Mouse (Mus musculus) MEL (cell line): ENCODE data around the gene Sephs2. TPM values are rescaled to one million over a fixed set of nuclear protein-coding genes. Genes with fewer than 3 reads are reported as not detected.

ENCODE experiments used
- DNase-seq: peaks from one replicate; pipeline ENCODE4 v3.0.0; 2011; ENCODE audit warnings: low read depth, low spot score
- H3K27ac ChIP-seq: 2 replicates; pipeline ENCODE4 v1.5.1; 2012; ENCODE audit warnings: low read depth, mild to moderate bottlenecking, control low read depth, low read length, moderate library complexity; ENCODE audit not compliant: control insufficient read depth
- H3K27me3 ChIP-seq, 2 experiments: fragments of 150-350 bp in 1 of 2; sonication (generic) in 1 of 2; 2 replicates each; pipeline ENCODE4 v1.6.1; 2012; ENCODE audit warnings: low read length in 2 of 2, mild to moderate bottlenecking in 2 of 2, improper control_type of control experiment in 1 of 2, moderate library complexity in 1 of 2; ENCODE audit not compliant: insufficient read depth in 2 of 2, control insufficient read depth in 1 of 2
- H3K36me3 ChIP-seq, 2 experiments: 2 replicates each; pipeline ENCODE4 v1.6.1; 2012 to 2014; ENCODE audit warnings: low read length in 2 of 2, improper control_type of control experiment in 1 of 2, inconsistent platforms in 1 of 2, mild to moderate bottlenecking in 1 of 2; ENCODE audit not compliant: insufficient read depth in 2 of 2, control insufficient read depth in 1 of 2
- H3K4me1 ChIP-seq, 2 experiments: fragments of 150-350 bp in 1 of 2; sonication (generic) in 1 of 2; 2 replicates each; pipeline ENCODE4 v1.6.1; 2012; ENCODE audit warnings: low read length in 2 of 2, improper control_type of control experiment in 1 of 2, mild to moderate bottlenecking in 1 of 2; ENCODE audit not compliant: insufficient read depth in 2 of 2, control insufficient read depth in 1 of 2
- H3K4me3 ChIP-seq, 2 experiments: fragments of 150-350 bp in 1 of 2; sonication (generic) in 1 of 2; 2 replicates each; pipeline ENCODE4 v1.5.1; 2012; ENCODE audit warnings: low read depth in 2 of 2, low read length in 2 of 2, mild to moderate bottlenecking in 2 of 2, moderate library complexity in 2 of 2, control low read depth in 1 of 2, improper control_type of control experiment in 1 of 2; ENCODE audit not compliant: control insufficient read depth in 1 of 2, insufficient read depth in 1 of 2
- H3K79me2 ChIP-seq: 2 replicates; pipeline ENCODE4 v1.6.1; 2012; ENCODE audit warnings: mild to moderate bottlenecking, low read length, moderate library complexity; ENCODE audit not compliant: control insufficient read depth, poor library complexity, insufficient read depth
- H3K9ac ChIP-seq: 2 replicates; pipeline ENCODE4 v1.6.1; 2012; ENCODE audit warnings: low read depth, mild to moderate bottlenecking, control low read depth, low read length, moderate library complexity; ENCODE audit not compliant: control insufficient read depth, poor library complexity, severe bottlenecking
- H3K9me3 ChIP-seq: fragments of 150-350 bp; sonication (generic); replicated peaks from 2 replicates; pipeline ENCODE4 v1.6.1; 2012; ENCODE audit warnings: mild to moderate bottlenecking, low read length, improper control_type of control experiment, moderate library complexity; ENCODE audit not compliant: insufficient read depth
- BHLHE40 ChIP-seq: IDR thresholded peaks from 2 replicates; pipeline ENCODE4 v1.6.1; 2012; ENCODE audit warnings: low read depth, mild to moderate bottlenecking, inconsistent platforms, low read length, improper control_type of control experiment, borderline replicate concordance
- CHD1 ChIP-seq: IDR thresholded peaks from 2 replicates; pipeline ENCODE4 v1.6.1; 2012; ENCODE audit warnings: low read depth, mild to moderate bottlenecking, inconsistent platforms, low read length, improper control_type of control experiment
- CTCF ChIP-seq, 3 experiments: IDR thresholded peaks in 2 of 3; conservative IDR thresholded peaks in 1 of 3; 2 replicates each; pipeline ENCODE4 v1.5.1; 2011 to 2012; ENCODE audit warnings: low read length in 3 of 3, low read depth in 2 of 3, mild to moderate bottlenecking in 2 of 3, improper control_type of control experiment in 1 of 3, inconsistent platforms in 1 of 3, mixed read lengths in 1 of 3, moderate library complexity in 1 of 3; ENCODE audit not compliant: control insufficient read depth in 1 of 3, insufficient read depth in 1 of 3, poor library complexity in 1 of 3, severe bottlenecking in 1 of 3
- E2F4 ChIP-seq: IDR thresholded peaks from 2 replicates; pipeline ENCODE4 v1.6.1; 2011; ENCODE audit warnings: low read depth, low read length, improper control_type of control experiment, borderline replicate concordance
- GABPA ChIP-seq: IDR thresholded peaks from 2 replicates; pipeline ENCODE4 v1.6.1; 2012; ENCODE audit warnings: low read depth, mild to moderate bottlenecking, inconsistent platforms, low read length, improper control_type of control experiment, moderate library complexity
- HCFC1 ChIP-seq: IDR thresholded peaks from 2 replicates; pipeline ENCODE4 v1.6.1; 2012; ENCODE audit warnings: low read depth, mild to moderate bottlenecking, inconsistent platforms, low read length, improper control_type of control experiment, moderate library complexity
- JUND ChIP-seq: IDR thresholded peaks from 2 replicates; pipeline ENCODE4 v1.6.1; 2011; ENCODE audit warnings: low read depth, mild to moderate bottlenecking, improper control_type of control experiment, low read length
- KAT2A ChIP-seq: conservative IDR thresholded peaks from 2 replicates; pipeline ENCODE4 v1.6.1; 2012; ENCODE audit warnings: low read depth, low read length, improper control_type of control experiment, inconsistent platforms
- MAFK ChIP-seq: IDR thresholded peaks from 2 replicates; pipeline ENCODE4 v1.6.1; 2011; ENCODE audit warnings: low read depth, mild to moderate bottlenecking, low read length, improper control_type of control experiment, borderline replicate concordance
- MAZ ChIP-seq: IDR thresholded peaks from 2 replicates; pipeline ENCODE4 v1.6.1; 2012; ENCODE audit warnings: low read depth, mild to moderate bottlenecking, inconsistent platforms, low read length, improper control_type of control experiment
- MXI1 ChIP-seq: IDR thresholded peaks from 2 replicates; pipeline ENCODE4 v1.6.1; 2011; ENCODE audit warnings: mild to moderate bottlenecking, low read depth, low read length, improper control_type of control experiment
- MYC ChIP-seq: IDR thresholded peaks from 2 replicates; pipeline ENCODE4 v1.6.1; 2011; ENCODE audit warnings: low read depth, mild to moderate bottlenecking, low read length, improper control_type of control experiment, moderate library complexity
- NELFE ChIP-seq: IDR thresholded peaks from 2 replicates; pipeline ENCODE4 v1.6.1; 2011; ENCODE audit warnings: low read depth, low read length, improper control_type of control experiment
- NRF1 ChIP-seq: IDR thresholded peaks from 2 replicates; pipeline ENCODE4 v1.6.1; 2014; ENCODE audit warnings: low read depth, mild to moderate bottlenecking, inconsistent platforms, low read length, improper control_type of control experiment, moderate library complexity; ENCODE audit not compliant: poor library complexity, insufficient read depth, severe bottlenecking
- RAD21 ChIP-seq: IDR thresholded peaks from 2 replicates; pipeline ENCODE4 v1.6.1; 2011; ENCODE audit warnings: mild to moderate bottlenecking, low read depth, low read length, improper control_type of control experiment
- RCOR1 ChIP-seq: IDR thresholded peaks from 2 replicates; pipeline ENCODE4 v1.6.1; 2012; ENCODE audit warnings: low read depth, mild to moderate bottlenecking, inconsistent platforms, low read length, improper control_type of control experiment
- SMC3 ChIP-seq: IDR thresholded peaks from 2 replicates; pipeline ENCODE4 v1.6.1; 2011; ENCODE audit warnings: low read depth, low read length, improper control_type of control experiment
- UBTF ChIP-seq: IDR thresholded peaks from 2 replicates; pipeline ENCODE4 v1.6.1; 2012; ENCODE audit warnings: low read depth, mild to moderate bottlenecking, inconsistent platforms, low read length, improper control_type of control experiment, moderate library complexity, borderline replicate concordance; ENCODE audit not compliant: insufficient read depth
- USF2 ChIP-seq, 2 experiments: IDR thresholded peaks; 2 replicates each; pipeline ENCODE4 v1.6.1; 2011 to 2012; ENCODE audit warnings: improper control_type of control experiment in 2 of 2, low read length in 2 of 2, borderline replicate concordance in 1 of 2, inconsistent platforms in 1 of 2, low read depth in 1 of 2, mild to moderate bottlenecking in 1 of 2; ENCODE audit not compliant: insufficient read depth in 1 of 2
- ZNF384 ChIP-seq: IDR thresholded peaks from 2 replicates; pipeline ENCODE4 v1.6.1; 2012; ENCODE audit warnings: low read depth, mild to moderate bottlenecking, inconsistent platforms, low read length, improper control_type of control experiment
- polyA plus RNA-seq, 2 experiments: library from polyadenylated mRNA; stranded (reverse) in 1 of 2; unstranded in 1 of 2; fragments of >175 nt in 1 of 2; fragments of >200 nt in 1 of 2; gene quantifications; 2 replicates each; pipeline versions ENCODE4 v1.2.1 to v1.2.4; 2012; ENCODE audit warnings: low replicate concordance in 2 of 2, low read depth in 1 of 2; ENCODE audit not compliant: insufficient read length in 2 of 2, insufficient read depth in 1 of 2, missing spikeins in 1 of 2
- total RNA-seq: library from RNA; depleted of rRNA; stranded (reverse); fragments of 300-350 nt; gene quantifications from 2 replicates; pipeline ENCODE4 v1.2.3, GENCODE M21; 2012

Gene Sephs2
- total and polyA plus RNA-seq, 3 experiments, result 109 to 182 TPM; not detected in 1

GRCm38 (mm10) chr7:127273925-127274789, at the start of gene Sephs2 (continued):
- TF ChIP-seq UBTF, result no peak
- TF ChIP-seq MYC, result peak; percentile 98
- TF ChIP-seq GABPA, result no peak
- no peak for TF ChIP-seq MAZ
- peak; percentile 84 for TF ChIP-seq HCFC1

GRCm38 (mm10) chr7:127322085-127322484, 48.2 kb upstream of the Sephs2 start:
- Histone ChIP-seq H3K27me3 (no peaks in the 10 kb centered on the region), H3K79me2 (no peaks in the 10 kb centered on the region), H3K36me3 (no peaks in the 10 kb centered on the region), H3K4me3 (no peak overlapping the region), H3K4me1 (no peaks in the 10 kb centered on the region), H3K27ac (no peak overlapping the region), H3K9me3 (no peaks in the 10 kb centered on the region), H3K9ac (no peak overlapping the region)
- no peak for TF ChIP-seq UBTF
- no peak for TF ChIP-seq BHLHE40
- TF ChIP-seq CTCF (IDR thresholded peaks at IDR 0.05 in 2 of 3, conservative IDR thresholded peaks at IDR 0.05 in 1 of 3; ENCODE audit: control insufficient read depth in 1 of 3, insufficient read depth in 1 of 3, low read depth in 2 of 3, low read length in 3 of 3, poor library complexity in 1 of 3, severe bottlenecking in 1 of 3), result peak; percentile 24 to 45 (median 37)
- peak; percentile 36 for TF ChIP-seq SMC3
- no peak for TF ChIP-seq RCOR1
- no peak for TF ChIP-seq NRF1
- TF ChIP-seq MAFK, result no peak
- TF ChIP-seq E2F4, result no peak
- no peak for TF ChIP-seq USF2 (IDR thresholded peaks at IDR 0.05; ENCODE audit: borderline replicate concordance in 1 of 2, insufficient read depth in 1 of 2, low read depth in 1 of 2, low read length in 2 of 2)
- no peak for TF ChIP-seq MXI1
- no peak for TF ChIP-seq CHD1
- TF ChIP-seq JUND, result no peak
- DNase-seq, result peak; percentile 18

GRCm38 (mm10) chr7:127321106-127321505, 47.3 kb upstream of the Sephs2 start:
- H3K27ac ChIP-seq, result no peak overlapping the region
- no peak overlapping the region for H3K4me3 ChIP-seq
- no peaks in the 10 kb centered on the region for H3K4me1 ChIP-seq
- H3K79me2 ChIP-seq, result no peaks in the 10 kb centered on the region
- no peak for DNase-seq
- no peaks in the 10 kb centered on the region for H3K9me3 ChIP-seq
- H3K9ac ChIP-seq, result no peak overlapping the region
- no peaks in the 10 kb centered on the region for H3K27me3 ChIP-seq
- no peaks in the 10 kb centered on the region for H3K36me3 ChIP-seq
- TF ChIP-seq RAD21 (no peak), NELFE (no peak), ZNF384 (no peak), KAT2A (no peak)
